Mouse (Mus musculus) midbrain, embryonic 15.5 days (tissue): ENCODE measurements at regions not wholly inside any gene's neighbourhood (a gene's known extent, or its start where the extent isn't known, plus 50 kb on each side); places are given as distances from the start of the nearest gene placed in this dataset.

Source experiments
- ATAC-seq: fragments of 200-750 bp; cut with Nextera tagmentation; replicated peaks from 2 replicates; pipeline ENCODE4 v1.8.0; 2017; ENCODE audit warnings: moderate TSS enrichment
- H3K27ac ChIP-seq: fragments of 300-500 bp; sonication (generic); 2 replicates; pipeline ENCODE4 v1.5.1; 2015; ENCODE audit warnings: mild to moderate bottlenecking, inconsistent platforms
- H3K27me3 ChIP-seq: fragments of 300-500 bp; sonication (generic); replicated peaks from 2 replicates; pipeline ENCODE4 v1.6.1; 2015; ENCODE audit warnings: inconsistent platforms
- H3K36me3 ChIP-seq: fragments of 300-500 bp; sonication (generic); replicated peaks from 2 replicates; pipeline ENCODE4 v1.6.1; 2015; ENCODE audit warnings: inconsistent platforms
- H3K4me1 ChIP-seq: fragments of 300-500 bp; sonication (generic); 2 replicates; pipeline ENCODE4 v1.6.1; 2015; ENCODE audit warnings: inconsistent platforms
- H3K4me2 ChIP-seq: fragments of 300-500 bp; sonication (generic); 2 replicates; pipeline ENCODE4 v1.6.1; 2015; ENCODE audit warnings: inconsistent platforms, mild to moderate bottlenecking, moderate library complexity
- H3K4me3 ChIP-seq: fragments of 300-500 bp; sonication (generic); 2 replicates; pipeline ENCODE4 v1.5.1; 2015; ENCODE audit warnings: mild to moderate bottlenecking, inconsistent platforms
- H3K9ac ChIP-seq: fragments of 300-500 bp; sonication (generic); 2 replicates; pipeline ENCODE4 v1.6.1; 2015; ENCODE audit warnings: mild to moderate bottlenecking, inconsistent platforms
- H3K9me3 ChIP-seq: fragments of 300-500 bp; sonication (generic); 2 replicates; pipeline ENCODE4 v1.6.1; 2016; ENCODE audit warnings: inconsistent platforms
- WGBS: fragments of 180-500 bp; shearing (Covaris S2); methylation state at CpG from one replicate; pipeline ENCODE4 v1.1.7; 2015; ENCODE audit warnings: mixed read lengths; 5-methylcytosine and 5-hydroxymethylcytosine counted together

- no peak overlapping the region for H3K4me2 ChIP-seq
- H3K27me3 ChIP-seq, result no peaks in the 10 kb centered on the region
- 46% methylated on average over 2 of the region's 2 CpGs for WGBS
- H3K4me3 ChIP-seq, result no peak overlapping the region
- no peak for ATAC-seq
- no peak overlapping the region for H3K27ac ChIP-seq
- H3K4me1 ChIP-seq, result no peaks in the 10 kb centered on the region
- H3K36me3 ChIP-seq, result no peaks in the 10 kb centered on the region
- H3K9ac ChIP-seq, result no peak overlapping the region
- H3K9me3 ChIP-seq, result no peaks in the 10 kb centered on the region
These were observed 115.1 kb upstream of the Nox3 start for GRCm38 (mm10) chr17:3811187-3811586.

GRCm38 (mm10) chr17:3803507-3803906 is 107.4 kb upstream of the Nox3 start:
- no peaks in the 10 kb centered on the region for H3K36me3 ChIP-seq
- no peaks in the 10 kb centered on the region for H3K9me3 ChIP-seq
- H3K4me3 ChIP-seq, result no peak overlapping the region
- WGBS, result 81% methylated on average over 1 of the region's 1 CpGs
- H3K4me1 ChIP-seq, result 0 out of 2 replicates have a peak, but pooled peaks cover 5% of the 10 kb centered on the region
- no peak overlapping the region for H3K4me2 ChIP-seq
- no peak overlapping the region for H3K27ac ChIP-seq
- no peaks in the 10 kb centered on the region for H3K27me3 ChIP-seq
- ATAC-seq, result no peak
- no peak overlapping the region for H3K9ac ChIP-seq

GRCm38 (mm10) chr17:3792597-3792996 is 96.5 kb upstream of the Nox3 start:
- 27% methylated on average over 2 of the region's 2 CpGs for WGBS
- no peak overlapping the region for H3K4me3 ChIP-seq
- H3K27ac ChIP-seq, result no peak overlapping the region
- H3K9me3 ChIP-seq, result no peaks in the 10 kb centered on the region
- H3K36me3 ChIP-seq, result no peaks in the 10 kb centered on the region
- no peaks in the 10 kb centered on the region for H3K27me3 ChIP-seq
- H3K9ac ChIP-seq, result no peak overlapping the region
- no peaks in the 10 kb centered on the region for H3K4me1 ChIP-seq
- ATAC-seq, result 0 out of 2 replicates have a peak, but pooled peaks have one; percentile 42
- H3K4me2 ChIP-seq, result no peak overlapping the region

- H3K27ac ChIP-seq, result no peak overlapping the region
- no peaks in the 10 kb centered on the region for H3K9me3 ChIP-seq
- WGBS, result 20% methylated on average over 1 of the region's 1 CpGs
- H3K4me3 ChIP-seq, result no peak overlapping the region
- no peaks in the 10 kb centered on the region for H3K36me3 ChIP-seq
- no peaks in the 10 kb centered on the region for H3K4me1 ChIP-seq
- ATAC-seq, result no peak
- H3K9ac ChIP-seq, result no peak overlapping the region
- H3K4me2 ChIP-seq, result no peak overlapping the region
- no peaks in the 10 kb centered on the region for H3K27me3 ChIP-seq
These were observed 86.1 kb upstream of the Nox3 start for GRCm38 (mm10) chr17:3782156-3782555.

GRCm38 (mm10) chr17:3777691-3778090 is 81.6 kb upstream of the Nox3 start:
- no peak overlapping the region for H3K9ac ChIP-seq
- no peaks in the 10 kb centered on the region for H3K9me3 ChIP-seq
- no peaks in the 10 kb centered on the region for H3K4me1 ChIP-seq
- no peaks in the 10 kb centered on the region for H3K27me3 ChIP-seq
- H3K4me3 ChIP-seq, result no peak overlapping the region
- H3K27ac ChIP-seq, result no peak overlapping the region
- H3K4me2 ChIP-seq, result no peak overlapping the region
- ATAC-seq, result no peak
- no peaks in the 10 kb centered on the region for H3K36me3 ChIP-seq

- Histone ChIP-seq H3K4me2 (no peak overlapping the region), H3K9me3 (no peaks in the 10 kb centered on the region), H3K9ac (no peak overlapping the region), H3K27ac (no peak overlapping the region), H3K4me1 (no peaks in the 10 kb centered on the region), H3K36me3 (no peaks in the 10 kb centered on the region), H3K4me3 (no peak overlapping the region), H3K27me3 (no peaks in the 10 kb centered on the region)
- ATAC-seq, result no peak
- 87% methylated on average over 8 of the region's 8 CpGs for WGBS
These were observed 51.8 kb upstream of the Nox3 start for GRCm38 (mm10) chr17:3747808-3748335.
